Mouse (Mus musculus) testis, adult 2 months (tissue): ENCODE data around the gene Cmbl. TPM values are rescaled to one million over a fixed set of nuclear protein-coding genes. Genes with fewer than 3 reads are reported as not detected.

Source experiments
- H3K27ac ChIP-seq: fragments of 200-500 bp; 2 replicates; pipeline ENCODE4 v1.5.1; 2012; ENCODE audit warnings: low read depth, low read length; ENCODE audit not compliant: control insufficient read depth, insufficient read depth
- H3K27me3 ChIP-seq: fragments of 200-500 bp; 2 replicates; pipeline ENCODE4 v1.6.1; 2012; ENCODE audit warnings: mild to moderate bottlenecking, low read length, moderate library complexity; ENCODE audit not compliant: control insufficient read depth, insufficient read depth
- H3K36me3 ChIP-seq: fragments of 200-500 bp; 2 replicates; pipeline ENCODE4 v1.6.1; 2012; ENCODE audit warnings: mild to moderate bottlenecking, low read length; ENCODE audit not compliant: control insufficient read depth, insufficient read depth
- H3K4me1 ChIP-seq: fragments of 200-500 bp; 2 replicates; pipeline ENCODE4 v1.6.1; 2012; ENCODE audit warnings: low read length; ENCODE audit not compliant: control insufficient read depth, insufficient read depth
- H3K4me3 ChIP-seq: fragments of 200-500 bp; 2 replicates; pipeline ENCODE4 v1.5.1; 2012; ENCODE audit warnings: low read depth, mild to moderate bottlenecking, low read length, moderate library complexity, mixed read lengths; ENCODE audit not compliant: control insufficient read depth
- CTCF ChIP-seq: fragments of 200-500 bp; IDR thresholded peaks from 2 replicates; pipeline ENCODE4 v1.5.1; 2012; ENCODE audit warnings: low read depth, mild to moderate bottlenecking, inconsistent platforms, low read length, moderate library complexity; ENCODE audit not compliant: control insufficient read depth, insufficient read depth, insufficient replicate concordance
- POLR2A ChIP-seq: fragments of 200-500 bp; IDR thresholded peaks from 2 replicates; pipeline ENCODE4 v1.6.1; 2012; ENCODE audit warnings: low read depth, mild to moderate bottlenecking, inconsistent platforms, low read length, moderate library complexity; ENCODE audit not compliant: control insufficient read depth
- polyA plus RNA-seq: library from polyadenylated mRNA; depleted of rRNA; stranded (reverse); fragments of >200 nt; gene quantifications from 2 replicates; pipeline ENCODE4 v1.2.3, GENCODE M21; 2012; rRNA removed

The Cmbl gene
- polyA plus RNA-seq, result 8.2 and 12.8 TPM in 2 replicates

- Histone ChIP-seq H3K27ac (no peak within 1 kb of the TSS), H3K36me3 (no peaks in the 10 kb centered on the region), H3K4me1 (no peaks in the 10 kb centered on the region; the same call in 1 of the 2 replicates), H3K27me3 (no peaks in the 10 kb centered on the region), H3K4me3 (no peak within 1 kb of the TSS)
- TF ChIP-seq POLR2A (no peak), CTCF (no peak)
These were observed at the start of gene Cmbl for GRCm38 (mm10) chr15:31565184-31565583. Cmbl (plus strand) TSS chr15:31565389.

GRCm38 (mm10) chr15:31517186-31517585 lies 48.0 kb upstream of the Cmbl start:
- no peak overlapping the region for H3K27ac ChIP-seq
- no peaks in the 10 kb centered on the region for H3K27me3 ChIP-seq
- no peaks in the 10 kb centered on the region for H3K4me1 ChIP-seq
- no peak overlapping the region for H3K4me3 ChIP-seq
- no peak for TF ChIP-seq CTCF
- H3K36me3 ChIP-seq, result no peaks in the 10 kb centered on the region

GRCm38 (mm10) chr15:31518371-31518770 lies 46.8 kb upstream of the Cmbl start:
- H3K27ac ChIP-seq, result no peak overlapping the region
- H3K36me3 ChIP-seq, result no peaks in the 10 kb centered on the region
- H3K27me3 ChIP-seq, result no peaks in the 10 kb centered on the region
- H3K4me1 ChIP-seq, result no peaks in the 10 kb centered on the region; the same call in 1 of the 2 replicates
- TF ChIP-seq CTCF, result no peak
- no peak for TF ChIP-seq POLR2A
- no peak overlapping the region for H3K4me3 ChIP-seq

- Histone ChIP-seq H3K36me3 (no peaks in the 10 kb centered on the region), H3K4me1 (no peaks in the 10 kb centered on the region; the same call in 1 of the 2 replicates), H3K27me3 (no peaks in the 10 kb centered on the region), H3K4me3 (no peak overlapping the region), H3K27ac (no peak overlapping the region)
- no peak for TF ChIP-seq CTCF
- no peak for TF ChIP-seq POLR2A
These were observed 46.2 kb upstream of the Cmbl start for GRCm38 (mm10) chr15:31519000-31519399.

- H3K4me1 ChIP-seq, result peaks cover 3% of the 10 kb centered on the region; the same call in 1 of the 2 replicates
- no peak overlapping the region for H3K27ac ChIP-seq
- no peaks in the 10 kb centered on the region for H3K36me3 ChIP-seq
- H3K4me3 ChIP-seq, result no peak overlapping the region
- TF ChIP-seq CTCF (no peak), POLR2A (no peak)
- no peaks in the 10 kb centered on the region for H3K27me3 ChIP-seq
These were observed 38.7 kb upstream of the Cmbl start for GRCm38 (mm10) chr15:31526463-31526862.

GRCm38 (mm10) chr15:31528477-31528876 lies 36.7 kb upstream of the Cmbl start:
- Histone ChIP-seq H3K36me3 (no peaks in the 10 kb centered on the region), H3K4me1 (peaks cover 6% of the 10 kb centered on the region), H3K27ac (no peak overlapping the region), H3K4me3 (no peak overlapping the region), H3K27me3 (no peaks in the 10 kb centered on the region)
- no peak for TF ChIP-seq CTCF
- no peak for TF ChIP-seq POLR2A

GRCm38 (mm10) chr15:31529103-31529502 lies 36.1 kb upstream of the Cmbl start:
- H3K27ac ChIP-seq, result no peak overlapping the region

More at GRCm38 (mm10) chr15:31529103-31529502, 36.1 kb upstream of the Cmbl start:
- Histone ChIP-seq H3K4me1 (peaks cover 6% of the 10 kb centered on the region), H3K27me3 (no peaks in the 10 kb centered on the region), H3K4me3 (peak overlapping the region; percentile 43; the same call in 1 of the 2 replicates), H3K36me3 (no peaks in the 10 kb centered on the region)
- no peak for TF ChIP-seq POLR2A
- TF ChIP-seq CTCF, result no peak
